Mouse (Mus musculus) heart, embryonic 10.5 days (tissue): ENCODE results near the gene Baz1b. TPM values are rescaled to one million over a fixed set of nuclear protein-coding genes. Genes with fewer than 3 reads are reported as not detected.
A peak's percentile ranks its signal among the peaks of the same experiment; 100 is the strongest.

ENCODE experiments used
- DNase-seq: peaks from one replicate; pipeline ENCODE4 v3.0.0-alpha.2; 2017; ENCODE audit warnings: low spot score
- H3K27ac ChIP-seq: fragments of 300-500 bp; sonication (generic); 2 replicates; pipeline ENCODE4 v1.5.1; 2016; ENCODE audit warnings: mild to moderate bottlenecking
- H3K27me3 ChIP-seq: fragments of 300-500 bp; sonication (generic); 2 replicates; pipeline ENCODE4 v1.6.1; 2016; ENCODE audit warnings: mild to moderate bottlenecking; ENCODE audit not compliant: poor library complexity, insufficient read depth, severe bottlenecking
- H3K36me3 ChIP-seq: fragments of 300-500 bp; sonication (generic); 2 replicates; pipeline ENCODE4 v1.6.1; 2016; ENCODE audit warnings: mild to moderate bottlenecking, moderate library complexity
- H3K4me1 ChIP-seq: fragments of 300-500 bp; sonication (generic); 2 replicates; pipeline ENCODE4 v1.6.1; 2016; ENCODE audit warnings: mild to moderate bottlenecking
- H3K4me3 ChIP-seq: fragments of 300-500 bp; sonication (generic); 2 replicates; pipeline ENCODE4 v1.5.1; 2016; ENCODE audit warnings: mild to moderate bottlenecking, moderate library complexity
- H3K9me3 ChIP-seq: fragments of 300-500 bp; sonication (generic); 2 replicates; pipeline ENCODE4 v1.6.1; 2016; ENCODE audit warnings: mild to moderate bottlenecking, moderate library complexity
- WGBS: fragments of 180-500 bp; shearing (Covaris S2); methylation state at CpG from one replicate; pipeline ENCODE4 v1.1.7; 2016; 5-methylcytosine and 5-hydroxymethylcytosine counted together
- polyA plus RNA-seq: library from polyadenylated mRNA; unstranded; fragments of >200 nt; fragmentation: Nextera tagmentation; extraction: Ambion mirVana; gene quantifications from 2 replicates; pipeline ENCODE4 v1.2.1, GENCODE M21; 2016

Baz1b gene
- polyA plus RNA-seq, 1 experiment from 2014 or later, result 44.4 TPM

- WGBS, result 84% methylated on average over 16 of the region's 16 CpGs
- H3K36me3 ChIP-seq, result peaks cover 28% of the 10 kb centered on the region
- H3K27ac ChIP-seq, result no peak overlapping the region
- H3K4me3 ChIP-seq, result no peak overlapping the region
- DNase-seq, result no peak
- H3K9me3 ChIP-seq, result no peaks in the 10 kb centered on the region
- peaks cover 29% of the 10 kb centered on the region for H3K27me3 ChIP-seq
- peaks cover 43% of the 10 kb centered on the region for H3K4me1 ChIP-seq
Observed at GRCm38 (mm10) chr5:135248956-135249676, 62.1 kb downstream of the Baz1b start.

- Histone ChIP-seq H3K27ac (peak overlapping the region; percentile 85), H3K36me3 (peaks cover 15% of the 10 kb centered on the region), H3K9me3 (no peaks in the 10 kb centered on the region), H3K4me1 (peaks cover 46% of the 10 kb centered on the region), H3K4me3 (peak overlapping the region; percentile 77), H3K27me3 (peaks cover 29% of the 10 kb centered on the region)
- WGBS, result 3% methylated on average over 92 of the region's 92 CpGs
- no peak for DNase-seq
Observed at GRCm38 (mm10) chr5:135250186-135251078, 63.4 kb downstream of the Baz1b start.

GRCm38 (mm10) chr5:135251079-135251454 lies 64.0 kb downstream of the Baz1b start, which contains the start of gene Fzd9:
TSS of gene Fzd9 (minus strand) at chr5:135251230.
- H3K27ac ChIP-seq, result peak within 1 kb of the TSS; percentile 85
- WGBS, result under 1% methylated on average over 47 of the region's 51 CpGs
- peaks cover 46% of the 10 kb centered on the region for H3K4me1 ChIP-seq
- peak; percentile 94 for DNase-seq
- peaks cover 8% of the 10 kb centered on the region for H3K36me3 ChIP-seq
- H3K9me3 ChIP-seq, result no peaks in the 10 kb centered on the region
- H3K4me3 ChIP-seq, result peak within 1 kb of the TSS; percentile 77
- H3K27me3 ChIP-seq, result peaks cover 29% of the 10 kb centered on the region

- Histone ChIP-seq H3K4me3 (no peak overlapping the region), H3K9me3 (0 out of 2 replicates have a peak, but pooled peaks cover 6% of the 10 kb centered on the region), H3K27ac (peak overlapping the region; percentile 53; the same call in 1 of the 2 replicates), H3K4me1 (peaks cover 48% of the 10 kb centered on the region), H3K36me3 (no peaks in the 10 kb centered on the region), H3K27me3 (peaks cover 20% of the 10 kb centered on the region)
- no peak for DNase-seq
- 22% methylated on average over 12 of the region's 12 CpGs for WGBS
Observed at GRCm38 (mm10) chr5:135253741-135254401, 66.8 kb downstream of the Baz1b start.

GRCm38 (mm10) chr5:135256166-135256565 lies 69.1 kb downstream of the Baz1b start:
- H3K4me1 ChIP-seq, result peaks cover 28% of the 10 kb centered on the region
- 0 out of 2 replicates have a peak, but pooled peaks cover 6% of the 10 kb centered on the region for H3K9me3 ChIP-seq
- no peaks in the 10 kb centered on the region for H3K36me3 ChIP-seq
- WGBS, result 83% methylated on average over 3 of the region's 3 CpGs
- H3K27ac ChIP-seq, result no peak overlapping the region
- no peaks in the 10 kb centered on the region for H3K27me3 ChIP-seq
- no peak for DNase-seq
- H3K4me3 ChIP-seq, result no peak overlapping the region

- DNase-seq, result no peak
- Histone ChIP-seq H3K9me3 (0 out of 2 replicates have a peak, but pooled peaks cover 6% of the 10 kb centered on the region), H3K4me1 (peaks cover 24% of the 10 kb centered on the region), H3K27me3 (no peaks in the 10 kb centered on the region), H3K4me3 (no peak overlapping the region), H3K36me3 (no peaks in the 10 kb centered on the region), H3K27ac (no peak overlapping the region)
- WGBS, result 72% methylated on average over 12 of the region's 12 CpGs
Observed at GRCm38 (mm10) chr5:135257559-135257958, 70.5 kb downstream of the Baz1b start.

GRCm38 (mm10) chr5:135258280-135259150 lies 71.5 kb downstream of the Baz1b start:
- Histone ChIP-seq H3K4me3 (peak overlapping the region; percentile 42), H3K27ac (peak overlapping the region; percentile 79), H3K9me3 (0 out of 2 replicates have a peak, but pooled peaks cover 6% of the 10 kb centered on the region), H3K27me3 (no peaks in the 10 kb centered on the region), H3K4me1 (peaks cover 19% of the 10 kb centered on the region), H3K36me3 (no peaks in the 10 kb centered on the region)
- DNase-seq, result no peak
- WGBS, result 39% methylated on average over 30 of the region's 30 CpGs

GRCm38 (mm10) chr5:135263866-135264503 lies 76.9 kb downstream of the Baz1b start:
- Histone ChIP-seq H3K4me1 (peaks cover 15% of the 10 kb centered on the region), H3K27me3 (no peaks in the 10 kb centered on the region), H3K36me3 (no peaks in the 10 kb centered on the region), H3K9me3 (no peaks in the 10 kb centered on the region), H3K4me3 (peak overlapping the region; percentile 29), H3K27ac (peak overlapping the region; percentile 82)
- 14% methylated on average over 17 of the region's 17 CpGs for WGBS
- DNase-seq, result peak; percentile 82

- peak; percentile 80 for DNase-seq
- Histone ChIP-seq H3K36me3 (no peaks in the 10 kb centered on the region), H3K4me3 (peak overlapping the region; percentile 29), H3K9me3 (no peaks in the 10 kb centered on the region), H3K27me3 (no peaks in the 10 kb centered on the region), H3K27ac (peak overlapping the region; percentile 82), H3K4me1 (peaks cover 20% of the 10 kb centered on the region)
- 36% methylated on average over 9 of the region's 9 CpGs for WGBS
Observed at GRCm38 (mm10) chr5:135264548-135264947, 77.5 kb downstream of the Baz1b start.

- no peak overlapping the region for H3K4me3 ChIP-seq
- no peaks in the 10 kb centered on the region for H3K36me3 ChIP-seq
- H3K27ac ChIP-seq, result peak overlapping the region; percentile 64; the same call in 1 of the 2 replicates
- H3K27me3 ChIP-seq, result no peaks in the 10 kb centered on the region; the same call in 1 of the 2 replicates
- WGBS, result 66% methylated on average over 8 of the region's 8 CpGs
- no peaks in the 10 kb centered on the region for H3K9me3 ChIP-seq
- no peak for DNase-seq
- peaks cover 20% of the 10 kb centered on the region for H3K4me1 ChIP-seq
Observed at GRCm38 (mm10) chr5:135269451-135269850, 82.4 kb downstream of the Baz1b start.

GRCm38 (mm10) chr5:135270361-135270760 lies 83.3 kb downstream of the Baz1b start:
- Histone ChIP-seq H3K9me3 (no peaks in the 10 kb centered on the region), H3K4me3 (no peak overlapping the region), H3K4me1 (peaks cover 26% of the 10 kb centered on the region), H3K27ac (no peak overlapping the region), H3K27me3 (no peaks in the 10 kb centered on the region; the same call in 1 of the 2 replicates), H3K36me3 (no peaks in the 10 kb centered on the region)
- no peak for DNase-seq
- 87% methylated on average over 4 of the region's 4 CpGs for WGBS
